Mouse (Mus musculus) kidney, postnatal 10 days (tissue): ENCODE measurements around the gene Prdm4.

Source experiments
- DNase-seq: peaks from one replicate; pipeline ENCODE4 v3.0.0; 2021; ENCODE audit warnings: mixed read lengths

Prdm4 gene

GRCm38 (mm10) chr10:85871698-85872478 is 45.1 kb downstream of the Prdm4 start:
- peak; percentile 96 for DNase-seq

DNA sequence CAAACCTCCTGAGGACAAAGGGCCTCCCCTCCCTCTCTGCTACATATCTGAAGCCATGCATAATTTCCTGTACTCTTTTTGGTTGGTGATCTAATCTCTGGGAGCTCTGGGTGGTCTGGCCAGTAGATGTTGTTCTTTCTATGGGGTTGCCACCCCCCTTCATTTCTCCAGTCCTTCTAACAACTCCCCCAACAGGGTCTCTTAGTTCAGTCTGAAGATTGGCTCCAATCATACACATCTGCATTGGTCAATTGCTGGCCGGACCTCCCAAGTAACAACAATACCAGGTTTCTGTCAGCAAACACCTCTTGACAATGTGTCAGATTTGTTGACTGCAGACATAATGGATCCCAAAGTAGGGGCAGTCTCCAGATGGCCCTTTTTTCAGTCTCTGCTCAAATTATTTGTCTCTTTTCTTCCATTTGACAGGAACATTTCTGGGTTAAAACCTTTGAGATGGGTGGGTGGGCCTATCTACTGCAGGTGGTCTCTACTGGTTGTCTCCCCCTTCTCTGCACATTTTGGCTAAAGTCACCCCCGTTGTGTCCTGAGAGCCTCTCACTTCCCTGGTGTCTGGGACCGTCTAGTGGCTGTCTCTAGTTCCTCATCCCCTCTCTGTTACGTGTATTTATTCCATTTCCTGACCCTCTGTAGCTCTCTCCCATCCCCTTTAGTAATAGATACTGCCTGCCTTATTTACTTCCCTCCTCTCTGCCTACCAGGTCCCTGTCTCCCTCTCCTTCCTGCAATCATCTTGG is 70.7 kb downstream of the Prdm4 start:
- no peak for DNase-seq
